Mouse (Mus musculus): ENCODE measurements around the gene Map9. TPM values are rescaled to one million over a fixed set of nuclear protein-coding genes. Genes with fewer than 3 reads are reported as not detected.
"Not testable (repeated sequence)": the region's sequence is repeated elsewhere in the genome, so short reads cannot be mapped to it uniquely, and the experiment has no call there.

The Map9 gene
- 1 to 10 TPM; 1.9 to 2.2 TPM for total RNA-seq (2021)
- long read RNA-seq, experiment 1, result 0 reads
- long read RNA-seq, experiment 2, result 0 reads

DNA sequence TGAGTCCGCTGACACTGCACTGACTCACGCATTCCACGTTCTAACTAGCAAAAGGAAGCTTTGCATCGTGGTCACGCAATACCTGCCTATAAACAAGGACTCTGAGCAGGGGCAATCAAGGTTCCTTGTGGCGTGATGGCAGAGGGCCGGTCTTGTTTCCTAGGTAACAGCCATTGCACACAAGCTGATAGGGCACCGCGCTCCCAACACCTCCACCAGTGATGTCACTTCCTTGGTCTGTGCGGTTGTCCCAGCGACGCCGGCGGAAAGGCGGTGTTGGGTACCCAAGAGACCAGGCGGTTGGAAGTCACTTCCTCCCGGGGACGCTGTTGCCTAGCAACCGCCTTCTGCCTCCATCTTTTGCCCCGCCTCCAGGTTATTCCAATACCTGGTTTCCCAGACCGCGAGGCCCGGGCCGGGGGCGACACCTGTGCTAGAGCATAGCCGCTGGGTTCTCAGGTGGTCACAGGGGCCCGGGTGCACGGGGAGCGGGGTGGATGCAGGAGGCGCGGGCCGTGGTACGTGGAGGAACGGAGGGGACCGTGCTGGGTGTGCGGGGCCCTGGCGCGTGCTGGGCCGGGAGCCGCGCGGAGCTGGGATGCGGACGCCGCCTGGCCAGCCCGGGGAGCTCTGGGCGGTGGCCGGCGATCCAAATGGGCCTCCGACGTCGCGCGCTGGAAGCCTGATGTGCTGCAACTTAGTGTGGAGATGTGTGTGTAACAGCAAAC lies at the start of gene Map9:
Map9 (plus strand) TSS at position 248 of the 728 bp plus-strand sequence.
- peak; percentile 97 for DNase-seq

DNA sequence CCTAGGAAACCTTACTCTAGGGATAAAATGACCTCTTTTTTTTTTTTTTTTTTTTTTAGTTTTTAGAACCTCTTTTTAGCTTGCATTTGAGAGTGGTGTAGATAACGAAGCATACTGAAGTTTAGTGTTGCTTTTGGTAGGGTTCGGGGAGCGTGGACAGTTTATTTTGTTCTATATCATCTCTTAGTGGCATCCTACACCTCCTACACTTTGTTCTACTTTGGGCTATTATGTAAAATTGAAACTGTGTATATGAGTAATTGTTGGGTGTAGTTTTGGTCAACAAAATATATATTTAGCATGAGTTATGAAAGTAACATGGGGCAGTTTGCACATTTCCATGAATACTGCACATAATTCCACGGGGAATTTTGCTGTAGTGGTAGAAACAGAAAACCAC lies 42.1 kb upstream of the Map9 start:
- no peak for DNase-seq

DNA sequence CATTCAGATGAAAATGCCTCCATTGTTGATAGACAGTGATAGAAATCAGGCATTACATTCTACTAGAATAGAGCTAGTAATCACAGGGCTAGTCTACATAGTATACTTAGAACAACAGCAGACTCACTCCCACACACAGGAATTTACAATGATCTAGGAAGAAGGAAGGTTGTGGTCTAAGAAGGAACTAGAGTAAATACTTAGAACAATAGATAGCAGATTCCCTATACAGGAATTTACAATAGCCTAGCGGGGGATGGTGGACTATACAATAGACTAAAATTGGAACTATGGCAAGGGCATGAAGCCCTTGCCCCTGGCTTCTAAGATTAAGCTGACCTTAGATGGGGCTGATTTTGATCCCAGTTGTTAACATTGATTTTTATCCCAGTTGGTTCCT lies 31.1 kb upstream of the Map9 start:
- DNase-seq, result not testable (repeated sequence)

DNA sequence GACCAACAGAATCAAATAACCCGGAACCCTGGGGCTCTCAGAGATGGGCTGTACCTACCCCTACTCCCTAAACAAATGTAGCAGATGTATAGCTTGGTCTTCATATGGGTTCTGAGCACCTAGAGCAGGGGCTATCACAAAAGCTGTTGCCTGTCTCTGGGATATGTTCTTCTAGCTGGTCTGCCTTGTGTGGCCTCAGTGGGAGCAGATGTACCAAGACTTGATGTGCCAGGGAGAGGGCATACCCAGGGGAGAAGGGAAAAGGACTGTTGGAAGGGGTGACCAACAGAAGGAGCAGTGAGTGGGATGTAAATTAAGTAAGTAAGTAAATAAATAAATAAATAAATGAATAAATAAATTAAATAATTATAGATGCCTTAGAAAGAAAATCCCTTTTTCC lies 25.8 kb upstream of the Map9 start:
- no peak for DNase-seq

DNA sequence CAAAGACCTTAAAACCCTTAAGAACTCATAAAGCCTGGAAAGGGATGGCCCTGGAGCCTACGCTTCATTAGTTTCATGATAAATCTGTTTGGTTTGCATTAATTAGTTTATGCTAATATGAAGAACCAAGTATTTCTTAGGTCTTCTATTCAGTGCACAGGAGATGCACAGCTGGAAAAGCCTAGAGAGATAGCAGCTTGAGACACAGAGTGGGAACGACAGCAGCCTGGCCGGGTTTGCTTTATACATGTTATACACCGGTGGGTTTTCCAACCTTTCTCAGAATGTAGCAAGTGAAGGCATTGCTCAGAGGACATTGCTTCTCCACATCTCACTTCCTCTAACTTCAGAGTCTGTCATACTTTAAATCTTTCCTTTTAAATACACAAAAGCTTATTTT lies 25.3 kb upstream of the Map9 start:
- DNase-seq, result no peak

DNA sequence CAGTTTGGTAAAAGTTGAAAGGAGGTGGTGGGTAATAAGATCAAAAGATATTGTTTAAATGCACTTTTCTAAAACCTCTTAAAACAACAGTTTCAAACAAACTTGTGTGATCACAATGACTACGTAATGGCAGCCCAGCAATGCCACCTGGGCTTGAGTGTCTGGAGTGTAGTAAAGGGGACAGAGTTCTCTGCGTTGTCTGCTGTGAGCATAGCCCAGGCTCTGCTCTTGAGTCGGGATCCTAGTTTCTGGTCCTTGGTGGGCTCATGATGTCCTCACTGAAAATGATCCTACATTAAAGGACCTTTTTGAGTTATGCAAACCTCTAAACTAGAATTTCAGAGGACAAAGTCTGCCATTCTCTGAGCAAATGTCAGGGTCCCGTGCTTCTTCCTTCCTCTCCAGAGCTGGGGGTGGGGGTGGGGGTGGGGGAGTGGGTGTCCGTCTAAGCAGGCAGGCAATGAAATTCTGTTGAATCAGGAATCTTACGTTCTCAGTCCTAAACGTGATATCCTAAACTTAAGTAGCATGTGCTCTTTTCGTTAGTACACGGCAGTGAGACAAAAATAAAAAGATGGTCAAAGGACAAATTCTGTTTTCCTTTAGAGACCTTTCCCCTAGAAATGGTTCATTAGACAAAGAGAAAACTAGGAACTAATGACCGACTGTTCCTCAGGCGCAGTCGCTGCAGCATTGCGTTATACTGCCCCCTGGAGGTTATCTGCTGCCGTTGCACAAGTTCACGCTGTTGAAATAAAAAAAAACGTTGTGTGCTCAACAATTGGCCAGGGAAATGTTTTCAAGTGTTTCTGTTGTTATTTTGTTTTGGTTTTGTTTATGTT lies 24.5 kb upstream of the Map9 start:
- DNase-seq, result peak; percentile 13

DNA sequence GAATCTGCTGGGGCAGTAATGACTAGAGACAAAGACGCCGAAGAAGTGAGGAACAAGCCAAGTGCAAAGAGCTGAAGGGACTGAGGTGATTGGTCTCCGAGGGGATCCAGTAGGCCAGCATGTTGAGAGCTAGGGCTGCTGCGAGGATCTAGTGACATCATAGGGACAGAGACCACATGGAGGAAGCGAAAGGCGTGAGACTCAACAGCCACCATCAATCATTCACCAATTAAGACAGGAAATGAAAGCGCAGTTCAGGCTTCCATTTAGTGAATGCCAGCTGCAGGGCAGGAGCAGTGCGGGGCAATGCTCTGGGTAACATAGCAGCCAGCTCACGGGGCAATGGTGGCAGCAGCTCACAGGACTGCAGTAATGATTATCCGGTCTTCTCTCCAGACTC lies 17.7 kb upstream of the Map9 start:
- DNase-seq, result no peak

DNA sequence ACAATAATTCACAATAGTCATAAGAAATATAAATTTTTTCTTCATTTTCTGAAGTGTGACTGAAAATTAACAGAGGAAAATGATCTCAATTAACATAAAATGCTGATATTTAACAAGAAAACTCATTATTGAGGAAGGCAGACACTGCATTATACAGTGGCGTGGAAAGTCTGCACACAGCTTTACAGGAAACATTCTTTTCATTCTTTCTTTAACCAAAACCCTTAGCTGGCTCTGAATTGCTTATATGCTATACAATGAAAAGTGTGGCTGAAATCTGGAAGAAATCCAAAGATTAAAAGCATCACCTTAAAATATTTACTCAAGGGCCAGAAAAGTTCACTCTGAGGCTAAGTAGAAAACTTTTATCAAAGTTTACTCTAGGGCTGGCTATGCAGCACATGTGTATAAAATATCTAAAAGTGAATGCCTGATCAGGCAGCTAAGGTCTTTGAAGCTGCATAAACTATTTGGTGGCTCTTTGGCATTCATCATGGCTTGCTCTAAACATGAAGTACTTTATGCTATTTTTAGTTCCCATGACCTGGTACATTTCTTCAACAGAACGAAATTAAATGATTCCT lies 9.5 kb upstream of the Map9 start:
- DNase-seq, result no peak

DNA sequence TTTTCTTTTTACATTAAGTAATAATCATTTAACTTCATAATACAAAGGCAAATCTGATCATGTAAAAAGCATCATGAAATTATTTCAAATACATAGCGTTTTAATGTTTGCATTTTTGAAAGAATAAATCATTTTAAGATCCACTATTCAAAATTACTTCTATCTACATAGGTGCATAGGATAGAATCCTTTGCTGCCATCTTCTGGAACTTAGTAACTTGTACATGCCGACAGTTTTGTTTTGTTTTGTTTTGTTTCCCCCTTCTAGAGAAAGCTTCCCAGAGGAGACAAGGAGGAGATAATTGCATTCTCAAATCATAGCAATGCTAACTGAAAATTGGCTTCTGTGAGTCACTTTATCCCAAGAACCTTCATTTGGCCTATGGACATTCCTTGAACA lies 7.5 kb upstream of the Map9 start:
- DNase-seq, result no peak

DNA sequence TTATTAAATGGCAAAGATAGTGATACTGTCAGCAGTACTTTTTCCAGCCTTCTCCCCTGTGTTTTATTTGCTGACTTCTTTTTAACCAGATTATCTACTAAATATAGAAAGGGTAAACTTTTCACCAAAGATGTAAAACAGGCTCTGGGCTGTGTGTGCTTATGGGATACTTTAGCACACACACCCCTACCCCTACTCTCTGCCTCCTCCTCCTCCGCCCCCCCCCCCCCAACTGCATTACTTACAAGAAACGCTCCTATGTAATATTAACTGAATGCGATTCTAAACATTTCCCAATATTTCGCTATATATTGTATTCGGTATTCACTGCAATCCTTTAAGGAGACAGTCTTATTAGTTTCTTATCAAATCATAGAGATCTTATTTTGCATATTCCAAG lies 504 bp upstream of the Map9 start:
- DNase-seq, result no peak

DNA sequence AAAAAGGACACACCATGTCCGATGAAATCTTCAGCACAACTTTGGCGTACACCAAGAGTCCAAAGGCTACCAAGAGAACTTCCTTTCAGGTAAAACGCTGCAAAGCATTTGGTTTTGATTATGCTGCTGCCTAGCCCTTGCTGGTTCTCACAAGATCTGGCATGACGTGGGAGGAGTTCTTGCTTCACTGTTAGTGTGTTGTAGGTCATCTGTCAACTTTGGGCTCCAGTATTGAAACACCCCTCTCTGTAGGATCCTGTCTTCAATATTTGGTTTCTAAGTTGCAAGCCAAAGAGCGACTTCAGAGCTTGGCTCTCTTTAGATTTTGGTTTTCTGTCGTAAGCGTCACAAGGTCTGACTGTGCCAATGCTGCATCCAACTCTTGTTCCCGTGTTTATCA lies 1.2 kb downstream of the Map9 start:
- DNase-seq, result no peak

DNA sequence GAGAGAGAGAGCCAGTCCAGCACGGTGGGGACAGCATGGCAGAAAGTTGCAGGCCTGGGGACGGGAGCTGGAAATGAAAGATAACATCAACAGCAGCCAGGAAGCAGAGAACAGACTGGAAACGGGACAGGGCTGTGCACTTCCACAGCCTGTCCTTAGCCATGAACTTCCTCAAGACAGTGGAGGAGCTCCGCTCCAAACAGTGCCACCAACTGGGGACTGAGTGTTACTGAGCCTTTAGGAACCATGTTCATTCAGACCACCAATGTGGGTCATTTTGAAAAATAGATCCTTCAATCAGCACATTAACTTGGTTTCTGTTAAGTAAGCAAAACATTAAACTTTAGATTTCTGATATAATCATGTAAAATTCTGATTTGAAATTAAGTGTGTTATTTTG lies 4.6 kb downstream of the Map9 start:
- DNase-seq, result no peak

DNA sequence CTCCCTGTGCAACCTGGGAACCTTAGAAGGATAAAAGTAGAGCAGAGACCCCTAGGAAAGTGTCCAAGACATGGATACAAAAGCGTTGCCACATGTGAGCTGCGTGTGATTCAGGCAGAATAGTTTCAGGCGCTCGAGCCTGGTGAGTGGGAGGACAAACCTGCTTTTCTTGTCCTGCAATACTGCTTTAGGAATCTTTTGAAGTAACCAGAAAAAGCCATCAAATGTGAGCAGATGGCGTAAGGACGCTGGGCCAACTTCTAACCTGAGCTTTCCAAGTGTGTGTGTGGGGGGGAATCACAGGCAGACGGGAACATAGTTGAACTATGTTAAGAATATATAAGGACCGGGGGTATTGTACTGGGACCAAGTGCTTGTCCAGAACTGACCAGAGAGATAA lies 6.7 kb downstream of the Map9 start:
- no peak for DNase-seq

DNA sequence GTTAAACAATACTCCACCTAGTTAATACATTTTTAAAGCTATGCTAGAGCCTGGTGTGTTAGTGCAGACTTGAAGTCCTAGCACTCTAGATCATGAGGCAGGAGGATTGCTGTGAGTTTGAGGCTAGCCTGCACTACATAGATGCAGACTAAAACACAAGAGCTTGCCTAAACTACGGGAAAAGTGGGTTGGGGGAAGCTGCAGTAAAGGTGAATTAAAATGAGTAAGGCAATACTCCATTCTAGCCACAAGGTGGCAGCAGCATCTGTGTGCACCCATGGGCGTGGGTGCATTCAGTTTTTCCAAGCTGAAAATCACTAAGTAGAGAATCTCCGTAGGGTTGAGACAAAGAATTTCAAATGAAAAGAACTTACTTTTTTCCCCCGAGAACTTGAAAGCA lies 7.1 kb downstream of the Map9 start:
- DNase-seq, result no peak

DNA sequence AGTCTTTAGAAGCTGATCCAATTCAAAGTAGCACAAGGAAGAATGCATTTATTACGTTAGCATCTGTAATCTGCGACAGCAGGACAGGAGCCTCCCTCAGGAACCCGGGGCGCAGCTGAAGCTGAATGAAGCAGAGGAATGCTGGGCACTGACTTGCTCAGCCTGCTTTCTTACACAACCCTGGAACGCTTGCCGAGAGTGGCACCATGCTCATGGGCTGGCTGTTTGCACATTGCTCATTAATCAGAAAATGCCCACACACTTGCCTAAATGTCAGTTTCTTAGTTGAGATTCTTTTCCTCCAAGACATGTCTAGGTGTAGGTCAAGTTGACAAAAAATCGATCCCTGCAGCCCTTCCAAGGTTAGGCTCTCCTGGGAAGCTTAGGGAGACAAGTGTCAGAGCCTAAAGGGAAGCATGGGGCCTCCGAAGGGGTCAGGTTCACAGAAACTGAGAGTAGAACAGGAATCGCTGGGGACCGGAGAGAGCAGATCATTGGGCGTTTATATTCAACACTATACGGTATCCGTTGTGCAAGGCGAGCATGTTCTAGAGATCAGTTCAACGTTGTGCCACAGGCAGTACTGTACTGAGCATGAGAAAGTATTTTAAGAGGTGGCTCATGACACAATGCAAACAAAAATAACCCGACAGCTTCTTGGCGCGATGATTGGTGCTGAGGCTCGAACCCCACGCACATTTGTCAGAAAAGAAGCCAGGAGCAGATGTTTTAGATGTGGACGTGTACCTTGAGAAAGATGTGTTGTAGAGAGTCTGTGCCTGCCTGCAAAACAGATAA lies 11.4 kb downstream of the Map9 start:
- no peak for DNase-seq

DNA sequence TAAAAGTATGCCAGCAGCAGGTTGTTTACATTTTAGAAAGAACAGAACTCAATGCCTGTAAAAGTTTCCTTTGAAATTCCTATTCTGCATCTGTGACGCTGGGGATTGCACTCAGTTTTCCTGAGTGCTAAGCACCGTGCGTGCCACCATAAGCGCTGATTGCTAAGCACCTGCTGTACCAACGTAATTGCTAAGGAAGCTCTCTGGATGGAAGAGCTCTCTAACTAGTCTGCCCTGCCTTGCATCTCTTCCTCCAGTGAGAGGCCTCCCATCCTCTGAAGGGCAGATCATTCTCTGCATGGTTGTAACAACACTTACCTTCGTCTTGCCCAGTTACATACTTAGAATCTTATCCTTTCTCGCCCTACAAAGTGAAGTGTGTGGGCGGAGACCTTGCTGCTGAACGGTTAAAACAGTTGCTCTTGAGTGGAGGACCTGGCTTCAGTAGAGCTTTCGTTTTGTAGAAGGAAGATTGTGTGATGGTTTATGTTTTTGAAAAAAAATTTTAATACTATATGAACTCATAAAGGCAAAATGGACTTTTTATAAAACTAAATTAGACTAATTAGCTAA lies 12.7 kb downstream of the Map9 start:
- DNase-seq, result no peak

DNA sequence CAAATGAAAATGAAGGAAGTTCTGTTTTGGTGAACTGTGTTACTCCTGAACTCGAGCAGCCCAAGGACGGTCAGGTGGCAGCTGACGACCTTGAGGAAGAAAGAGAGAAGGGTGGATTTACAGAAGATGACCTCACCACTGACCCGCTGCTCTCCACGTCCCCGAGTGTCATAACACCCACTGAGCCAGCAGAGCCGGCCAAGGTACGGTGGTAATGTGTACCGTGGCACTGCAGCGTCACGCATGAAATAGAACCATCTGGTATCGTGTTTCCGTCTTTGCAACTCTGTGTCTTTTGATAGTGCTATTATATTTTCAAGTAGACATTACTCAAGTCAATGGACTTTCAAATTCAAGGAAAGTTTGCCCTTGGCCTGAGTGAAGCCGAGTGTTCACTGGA lies 19.1 kb downstream of the Map9 start:
- no peak for DNase-seq

DNA sequence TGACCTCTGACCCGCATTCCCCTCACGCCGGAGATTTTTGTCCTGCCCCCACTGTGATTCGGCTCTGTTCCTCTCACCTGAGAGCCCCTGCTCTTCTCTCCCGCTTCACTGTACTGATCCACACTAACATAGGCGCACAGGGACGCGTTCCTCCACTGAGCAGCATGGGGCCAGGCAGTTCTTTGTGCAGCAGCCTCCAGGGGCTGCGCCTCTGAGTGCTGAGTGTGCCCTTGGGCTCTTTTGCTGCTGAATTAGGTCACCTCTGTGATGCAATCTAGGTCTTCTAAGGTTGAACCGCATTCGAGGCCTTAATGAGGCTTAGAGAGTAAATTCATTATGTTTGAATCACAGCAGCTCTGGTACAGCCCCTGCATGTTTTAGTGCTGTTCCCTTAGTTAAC lies 24.5 kb downstream of the Map9 start:
- no peak for DNase-seq

DNA sequence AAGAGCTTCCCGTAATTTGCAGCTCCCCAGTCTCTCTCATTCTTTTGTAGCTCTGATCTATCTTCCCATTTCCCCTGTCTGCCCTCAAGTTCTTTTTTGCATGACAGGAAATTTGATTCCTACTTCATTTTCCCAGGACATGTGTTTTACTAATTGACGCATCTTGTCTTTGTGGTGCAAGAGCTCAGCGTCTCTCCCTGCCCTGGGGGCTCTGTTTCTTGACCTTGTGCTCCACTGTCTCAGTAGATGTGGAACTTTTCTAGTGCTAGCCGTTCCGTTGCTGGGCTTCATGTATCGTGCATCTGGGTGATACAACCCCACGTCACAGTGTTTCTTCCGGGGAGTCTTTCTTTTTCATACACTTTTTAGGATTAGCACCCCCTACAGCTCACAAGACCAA lies 27.2 kb downstream of the Map9 start:
- no peak for DNase-seq

DNA sequence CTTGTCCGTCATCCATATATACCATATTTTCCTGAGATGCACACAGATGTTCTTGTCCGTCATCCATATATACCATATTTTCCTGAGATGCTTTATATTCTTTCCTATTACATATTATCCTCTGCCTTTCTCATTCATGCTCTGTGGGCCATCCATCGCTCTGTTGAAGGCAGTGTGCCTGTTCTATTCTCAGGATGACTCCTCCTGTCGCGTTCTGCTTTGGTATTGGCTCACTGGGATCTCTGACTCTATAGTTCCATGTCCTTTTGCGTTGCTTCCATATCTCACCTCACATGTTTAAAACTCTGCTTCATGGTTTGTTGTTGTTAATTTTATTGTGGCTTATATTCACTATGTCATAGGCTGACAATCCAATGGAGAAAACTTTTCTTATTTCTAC lies 48.0 kb downstream of the Map9 start:
- DNase-seq, result no peak

DNA sequence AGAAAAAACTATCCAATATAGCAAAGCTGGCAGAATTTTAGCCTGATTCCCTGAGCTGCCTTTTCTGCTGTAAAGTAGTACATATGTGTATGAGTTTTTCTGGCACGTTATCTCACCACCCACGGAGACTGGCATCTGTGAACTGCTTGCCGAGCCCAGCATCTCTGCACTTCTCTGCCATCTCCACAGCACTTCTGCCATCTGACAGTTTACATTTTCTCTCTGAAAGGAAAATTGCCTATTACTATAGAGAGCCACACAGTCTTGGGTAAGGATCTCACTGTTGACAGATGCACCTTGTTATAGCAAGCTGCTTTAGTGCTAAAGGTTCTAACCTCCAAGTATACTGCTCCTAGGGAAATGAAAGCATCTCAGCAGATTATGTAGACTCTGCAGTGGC lies 48.5 kb downstream of the Map9 start:
- no peak for DNase-seq

DNA sequence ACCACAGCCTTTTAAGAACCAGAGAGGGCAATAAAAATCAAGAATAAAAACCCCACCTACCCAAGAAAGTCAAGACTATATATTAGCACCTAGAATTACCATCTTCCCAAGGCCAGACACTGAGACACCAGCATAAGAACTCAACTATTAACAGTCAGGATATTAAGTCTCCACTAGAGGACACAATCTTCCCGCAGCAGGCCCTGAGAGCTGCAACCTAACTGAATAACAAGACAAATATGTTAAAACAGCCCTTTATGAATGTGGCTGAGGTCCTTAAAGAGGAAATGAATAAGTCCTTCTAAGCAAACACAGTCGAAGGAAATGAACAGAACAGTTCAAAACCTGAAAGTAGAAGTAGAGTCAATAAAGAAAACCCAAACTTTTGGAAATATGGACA lies 49.6 kb downstream of the Map9 start:
- no peak for DNase-seq

Measured in gastrocnemius, postnatal 25 days (tissue).